Mouse (Mus musculus) urinary bladder, postnatal 4 days (tissue): ENCODE data around the gene Foxn3.
"Not testable (repeated sequence)": the region's sequence is repeated elsewhere in the genome, so short reads cannot be mapped to it uniquely, and the experiment has no call there.

ENCODE experiments used
- DNase-seq, 2 experiments: peaks; one replicate each; pipeline ENCODE4 v3.0.0; 2021 to 2022; ENCODE audit warnings: low spot score in 2 of 2

The Foxn3 gene

GRCm38 (mm10) chr12:99220333-99220732, 343.0 kb downstream of the Foxn3 start:
- no peak for DNase-seq

GRCm38 (mm10) chr12:99219812-99220211, 343.6 kb downstream of the Foxn3 start:
- DNase-seq = no peak

- no peak for DNase-seq
Observed at GRCm38 (mm10) chr12:99217145-99217698, 346.2 kb downstream of the Foxn3 start.

- DNase-seq = no peak
Observed at GRCm38 (mm10) chr12:99216341-99216761, 347.0 kb downstream of the Foxn3 start.

- DNase-seq = no peak
Observed at GRCm38 (mm10) chr12:99215521-99216255, 347.7 kb downstream of the Foxn3 start.

GRCm38 (mm10) chr12:99214098-99214497, 349.3 kb downstream of the Foxn3 start:
- DNase-seq = no peak

- DNase-seq = no peak
Observed at GRCm38 (mm10) chr12:99213218-99213617, 350.2 kb downstream of the Foxn3 start.

GRCm38 (mm10) chr12:99209801-99210200, 353.6 kb downstream of the Foxn3 start:
- no peak for DNase-seq

- DNase-seq = no peak
Observed at GRCm38 (mm10) chr12:99208251-99208650, 355.1 kb downstream of the Foxn3 start.

- DNase-seq = no peak
Observed at GRCm38 (mm10) chr12:99207014-99207612, 356.3 kb downstream of the Foxn3 start.

GRCm38 (mm10) chr12:99205734-99206133, 357.6 kb downstream of the Foxn3 start:
- DNase-seq = no peak

- no peak for DNase-seq
Observed at GRCm38 (mm10) chr12:99199124-99199483, 364.3 kb downstream of the Foxn3 start.

- no peak for DNase-seq
Observed at GRCm38 (mm10) chr12:99198428-99199123, 364.8 kb downstream of the Foxn3 start.

- DNase-seq = no peak
Observed at GRCm38 (mm10) chr12:99197031-99197430, 366.4 kb downstream of the Foxn3 start.

- no peak for DNase-seq
Observed at GRCm38 (mm10) chr12:99195655-99196054, 367.7 kb downstream of the Foxn3 start.

- DNase-seq = not testable (repeated sequence)
Observed at GRCm38 (mm10) chr12:99194120-99194519, 369.3 kb downstream of the Foxn3 start.

GRCm38 (mm10) chr12:99187671-99188070, 375.7 kb downstream of the Foxn3 start:
- no peak for DNase-seq

GRCm38 (mm10) chr12:99186239-99186638, 377.1 kb downstream of the Foxn3 start:
- DNase-seq = no peak

GRCm38 (mm10) chr12:99183261-99183792, 380.1 kb downstream of the Foxn3 start:
- DNase-seq = no peak

- DNase-seq = no peak
Observed at GRCm38 (mm10) chr12:99182338-99182737, 381.0 kb downstream of the Foxn3 start.

GRCm38 (mm10) chr12:99180234-99180824, 383.1 kb downstream of the Foxn3 start:
- DNase-seq = no peak
